Mouse (Mus musculus): ENCODE data around the gene Skap2. TPM values are rescaled to one million over a fixed set of nuclear protein-coding genes. Genes with fewer than 3 reads are reported as not detected.
A peak's percentile ranks its signal among the peaks of the same experiment; 100 is the strongest.

Gene Skap2
- 16.8 and 18.3 TPM in 2 replicates for polyA plus RNA-seq (2015; fragmentation: Nextera tagmentation; extraction: Ambion mirVana)

GRCm38 (mm10) chr6:52012409-52013244 lies at the start of gene Skap2:
Gene Skap2 (minus strand): TSS chr6:52012549.
- Histone ChIP-seq H3K4me1 (peaks cover 8% of the 10 kb centered on the region), H3K36me3 (no peaks in the 10 kb centered on the region), H3K27me3 (replicated peaks) (peaks cover 41% of the 10 kb centered on the region), H3K27ac (replicated peaks) (peak within 1 kb of the TSS; percentile 51), H3K4me2 (peak within 1 kb of the TSS; percentile 91), H3K9ac (peak within 1 kb of the TSS; percentile 78), H3K4me3 (peak within 1 kb of the TSS; percentile 76), H3K9me3 (no peaks in the 10 kb centered on the region)
- WGBS, result under 1% methylated on average over 51 of the region's 51 CpGs
- peak; percentile 98 for ATAC-seq (ENCODE audit: extremely low read depth, insufficient number of reproducible peaks, low FRiP score, low TSS enrichment)

- Histone ChIP-seq H3K27ac (replicated peaks) (no peak overlapping the region), H3K9ac (no peak overlapping the region), H3K27me3 (replicated peaks) (peaks cover 58% of the 10 kb centered on the region; the same call in 1 of the 2 replicates), H3K4me2 (no peak overlapping the region), H3K36me3 (no peaks in the 10 kb centered on the region), H3K9me3 (no peaks in the 10 kb centered on the region), H3K4me3 (no peak overlapping the region), H3K4me1 (peaks cover 4% of the 10 kb centered on the region; the same call in 1 of the 2 replicates)
- 73% methylated on average over 10 of the region's 10 CpGs for WGBS
- no peak for ATAC-seq (ENCODE audit: extremely low read depth, insufficient number of reproducible peaks, low FRiP score, low TSS enrichment)
Observed at GRCm38 (mm10) chr6:52058899-52059448, 46.6 kb upstream of the Skap2 start.

- H3K27ac ChIP-seq (replicated peaks), result no peak overlapping the region
Observed at GRCm38 (mm10) chr6:52058120-52058519, 45.8 kb upstream of the Skap2 start.

GRCm38 (mm10) chr6:52053567-52054561 lies 41.5 kb upstream of the Skap2 start:
- no peak overlapping the region for H3K4me3 ChIP-seq
- H3K36me3 ChIP-seq, result no peaks in the 10 kb centered on the region
- H3K4me1 ChIP-seq, result peaks cover 4% of the 10 kb centered on the region; the same call in 1 of the 2 replicates
- 78% methylated on average over 15 of the region's 15 CpGs for WGBS
- H3K27ac ChIP-seq (replicated peaks), result no peak overlapping the region
- no peak overlapping the region for H3K9ac ChIP-seq
- ATAC-seq (ENCODE audit: extremely low read depth, insufficient number of reproducible peaks, low FRiP score, low TSS enrichment), result no peak
- H3K4me2 ChIP-seq, result no peak overlapping the region
- H3K9me3 ChIP-seq, result no peaks in the 10 kb centered on the region
- peaks cover 32% of the 10 kb centered on the region; the same call in 1 of the 2 replicates for H3K27me3 ChIP-seq (replicated peaks)

More at GRCm38 (mm10) chr6:52058120-52058519, 45.8 kb upstream of the Skap2 start:
- Histone ChIP-seq H3K4me3 (no peak overlapping the region), H3K36me3 (no peaks in the 10 kb centered on the region), H3K9me3 (no peaks in the 10 kb centered on the region), H3K4me2 (no peak overlapping the region), H3K27me3 (replicated peaks) (peaks cover 61% of the 10 kb centered on the region; the same call in 1 of the 2 replicates), H3K9ac (no peak overlapping the region), H3K4me1 (peaks cover 4% of the 10 kb centered on the region; the same call in 1 of the 2 replicates)
- 57% methylated on average over 5 of the region's 5 CpGs for WGBS
- ATAC-seq (ENCODE audit: extremely low read depth, insufficient number of reproducible peaks, low FRiP score, low TSS enrichment), result no peak

- Histone ChIP-seq H3K27me3 (replicated peaks) (0 out of 2 replicates have a peak, but pooled peaks cover 5% of the 10 kb centered on the region), H3K4me2 (no peak overlapping the region), H3K9me3 (no peaks in the 10 kb centered on the region), H3K27ac (replicated peaks) (no peak overlapping the region), H3K4me1 (no peaks in the 10 kb centered on the region), H3K4me3 (no peak overlapping the region), H3K9ac (no peak overlapping the region), H3K36me3 (no peaks in the 10 kb centered on the region)
- ATAC-seq (ENCODE audit: extremely low read depth, insufficient number of reproducible peaks, low FRiP score, low TSS enrichment), result no peak
- WGBS, result 79% methylated on average over 12 of the region's 12 CpGs
Observed at GRCm38 (mm10) chr6:52050062-52050461, 37.7 kb upstream of the Skap2 start.

- WGBS, result 49% methylated on average over 5 of the region's 5 CpGs
- no peak for ATAC-seq (ENCODE audit: extremely low read depth, insufficient number of reproducible peaks, low FRiP score, low TSS enrichment)
Observed at GRCm38 (mm10) chr6:52045517-52045916, 33.2 kb upstream of the Skap2 start.

GRCm38 (mm10) chr6:52036077-52036476 lies 23.7 kb upstream of the Skap2 start:
- 75% methylated on average over 4 of the region's 4 CpGs for WGBS
- no peak for ATAC-seq (ENCODE audit: extremely low read depth, insufficient number of reproducible peaks, low FRiP score, low TSS enrichment)

More at GRCm38 (mm10) chr6:52045517-52045916, 33.2 kb upstream of the Skap2 start:
- Histone ChIP-seq H3K9me3 (no peaks in the 10 kb centered on the region), H3K4me2 (no peak overlapping the region), H3K27ac (replicated peaks) (no peak overlapping the region), H3K9ac (no peak overlapping the region), H3K27me3 (replicated peaks) (no peaks in the 10 kb centered on the region), H3K36me3 (no peaks in the 10 kb centered on the region), H3K4me3 (no peak overlapping the region), H3K4me1 (no peaks in the 10 kb centered on the region)

GRCm38 (mm10) chr6:52031181-52031580 lies 18.8 kb upstream of the Skap2 start:
- Histone ChIP-seq H3K4me2 (no peak overlapping the region), H3K36me3 (no peaks in the 10 kb centered on the region), H3K9ac (no peak overlapping the region), H3K4me1 (peaks cover 4% of the 10 kb centered on the region; the same call in 1 of the 2 replicates), H3K27ac (replicated peaks) (no peak overlapping the region), H3K9me3 (peaks cover 4% of the 10 kb centered on the region; the same call in 1 of the 2 replicates), H3K4me3 (no peak overlapping the region), H3K27me3 (replicated peaks) (no peaks in the 10 kb centered on the region)
- no peak for ATAC-seq (ENCODE audit: extremely low read depth, insufficient number of reproducible peaks, low FRiP score, low TSS enrichment)
- WGBS, result 44% methylated on average over 7 of the region's 7 CpGs

More at GRCm38 (mm10) chr6:52036077-52036476, 23.7 kb upstream of the Skap2 start:
- Histone ChIP-seq H3K9ac (no peak overlapping the region), H3K27me3 (replicated peaks) (no peaks in the 10 kb centered on the region), H3K27ac (replicated peaks) (no peak overlapping the region), H3K4me1 (no peaks in the 10 kb centered on the region), H3K4me2 (no peak overlapping the region), H3K4me3 (no peak overlapping the region), H3K9me3 (peaks cover 4% of the 10 kb centered on the region; the same call in 1 of the 2 replicates), H3K36me3 (no peaks in the 10 kb centered on the region)

- 88% methylated on average over 5 of the region's 7 CpGs for WGBS
- Histone ChIP-seq H3K4me2 (no peak overlapping the region), H3K9ac (no peak overlapping the region), H3K36me3 (no peaks in the 10 kb centered on the region), H3K4me1 (peaks cover 7% of the 10 kb centered on the region; the same call in 1 of the 2 replicates), H3K4me3 (no peak overlapping the region), H3K27me3 (replicated peaks) (no peaks in the 10 kb centered on the region), H3K9me3 (no peaks in the 10 kb centered on the region), H3K27ac (replicated peaks) (no peak overlapping the region)
- ATAC-seq (ENCODE audit: extremely low read depth, insufficient number of reproducible peaks, low FRiP score, low TSS enrichment), result no peak
Observed at GRCm38 (mm10) chr6:52028131-52028530, 15.8 kb upstream of the Skap2 start.

- Histone ChIP-seq H3K9me3 (no peaks in the 10 kb centered on the region), H3K36me3 (no peaks in the 10 kb centered on the region), H3K4me3 (no peak overlapping the region), H3K4me2 (no peak overlapping the region), H3K4me1 (peaks cover 7% of the 10 kb centered on the region; the same call in 1 of the 2 replicates), H3K27me3 (replicated peaks) (no peaks in the 10 kb centered on the region), H3K9ac (no peak overlapping the region), H3K27ac (replicated peaks) (no peak overlapping the region)
- 76% methylated on average over 4 of the region's 4 CpGs for WGBS
- ATAC-seq (ENCODE audit: extremely low read depth, insufficient number of reproducible peaks, low FRiP score, low TSS enrichment), result no peak
Observed at GRCm38 (mm10) chr6:52027181-52027580, 14.8 kb upstream of the Skap2 start.
